9 mouse cellular contexts compared by ENCODE assay signal in genomic region chr8:115597226-115597953, GRCm38 (mm10).
A peak's percentile ranks its signal among the peaks of the same experiment; 100 is the strongest.
DNase-seq lines count a peak whose midpoint lies in the region; ATAC-seq and TF ChIP-seq lines count a peak whose summit lies in the region.
"Had no signal": no experiment of that assay in that cellular context is flagged by ENCODE, and none has a peak within 500 bp of the region (broad histone marks: within the 10 kb centered on the region; RNA-seq: fewer than 3 reads in every experiment).

No protein-coding gene starts in this region.

- H3K4me3 ChIP-seq in lung, embryonic 14.5 days (ENCODE audit: low read depth, low read length), result no peak overlapping the region
- H3K4me3 ChIP-seq: midbrain, embryonic 12.5 days had no signal

- H3K4me1 ChIP-seq in lung, embryonic 14.5 days (ENCODE audit: insufficient read depth), result no peaks in the 10 kb centered on the region
- H3K4me1 ChIP-seq: midbrain, embryonic 12.5 days had no signal

- no peaks in the 10 kb centered on the region for H3K9me3 ChIP-seq in lung, embryonic 14.5 days (ENCODE audit: low read depth, low read length)
- H3K9me3 ChIP-seq: midbrain, embryonic 12.5 days had no signal

- intact Hi-C loops in left cerebral cortex, postnatal 25 days (cut with DNase I), result no loop called here

- H3K27ac ChIP-seq in lung, embryonic 14.5 days (ENCODE audit: low read depth), result no peak overlapping the region
- H3K27ac ChIP-seq: midbrain, embryonic 12.5 days had no signal

- ATAC-seq in lung, embryonic 14.5 days (ENCODE audit: insufficient read depth), result no peak

- H3K27me3 ChIP-seq in lung, embryonic 14.5 days (ENCODE audit: insufficient read depth, low read length), result no peaks in the 10 kb centered on the region
- H3K27me3 ChIP-seq: midbrain, embryonic 12.5 days had no signal

- no peak overlapping the region for H3K9ac ChIP-seq in lung, embryonic 14.5 days
- H3K9ac ChIP-seq: midbrain, embryonic 12.5 days had no signal

- DNase-seq in adrenal gland, postnatal 10 days, result peak; percentile 16
- no peak for DNase-seq in adrenal gland, postnatal 4 days (ENCODE audit: low spot score in 2 of 2)
- DNase-seq in lung, embryonic 14.5 days, result peak; percentile 59
- no peak for DNase-seq in lung, postnatal 25 days (ENCODE audit: low spot score)
- peak; percentile 15 for DNase-seq in gastrocnemius, postnatal 25 days
- DNase-seq in left cerebral cortex, postnatal 25 days (ENCODE audit: low spot score in 2 of 2), result peak; percentile 20 to 46
- DNase-seq in B cell, adult 2 months, result no peak
- DNase-seq in urinary bladder, adult 2 months (ENCODE audit: low spot score), result no peak

- H3K4me2 ChIP-seq in lung, embryonic 14.5 days, result no peak overlapping the region
- H3K4me2 ChIP-seq: midbrain, embryonic 12.5 days had no signal

- TF ChIP-seq CTCF in lung, embryonic 14.5 days (IDR thresholded peaks at IDR 0.05; ENCODE audit: low read depth), result no peak

- WGBS in lung, embryonic 14.5 days, result 41% methylated on average over 10 of the region's 10 CpGs

- no peaks in the 10 kb centered on the region for H3K36me3 ChIP-seq in lung, embryonic 14.5 days (ENCODE audit: insufficient read depth)
- H3K36me3 ChIP-seq: midbrain, embryonic 12.5 days had no signal

Comparison
In these comparisons a context has a peak if more than half of its experiments do, and no peak if none do; other contexts are left out.
1. DNase-seq: peak in adrenal gland, postnatal 10 days (single experiment), lung, embryonic 14.5 days (single experiment), gastrocnemius, postnatal 25 days (single experiment) and left cerebral cortex, postnatal 25 days (2 of 2); none in adrenal gland, postnatal 4 days (0 of 2), lung, postnatal 25 days (single experiment), B cell, adult 2 months (0 of 2) and urinary bladder, adult 2 months (single experiment).